Mouse (Mus musculus) heart, adult 2 months (tissue): ENCODE data around the gene Ttc28.

Experiments
- CTCF ChIP-seq: fragments of 200-600 bp; IDR thresholded peaks from 2 replicates; pipeline ENCODE4 v1.8.1; 2022; ENCODE audit warnings: antibody characterized with exemption, mild to moderate bottlenecking, moderate library complexity
- POLR2A ChIP-seq: fragments of 200-500 bp; IDR thresholded peaks from 2 replicates; pipeline ENCODE4 v1.6.1; 2011; ENCODE audit warnings: mild to moderate bottlenecking, low read depth, low read length, control low read depth; ENCODE audit not compliant: insufficient read depth

DNA sequence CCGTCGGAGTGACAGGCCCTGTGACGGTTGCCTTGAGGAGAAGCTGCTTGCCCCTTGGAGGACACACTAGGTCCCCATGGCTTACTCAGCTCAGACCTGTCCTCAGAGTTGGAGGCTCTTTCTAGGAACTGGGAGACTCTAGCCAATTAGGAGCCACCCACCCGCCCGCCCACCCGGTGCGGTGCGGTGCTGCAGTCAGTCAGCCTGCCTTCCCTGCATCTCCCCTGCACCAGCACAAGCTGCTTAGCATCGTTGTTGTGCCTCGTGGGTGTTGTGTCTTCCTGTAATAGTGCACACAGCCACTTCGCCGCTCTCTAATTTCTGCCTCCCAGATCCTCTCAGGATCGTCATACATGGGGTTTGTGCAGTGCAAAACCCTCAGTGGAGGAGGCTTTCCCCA, 335.3 kb downstream of the Ttc28 start:
- TF ChIP-seq POLR2A = no peak
- no peak for TF ChIP-seq CTCF
